Mouse (Mus musculus): Measurements from ENCODE around the gene Slc4a4. TPM values are rescaled to one million over a fixed set of nuclear protein-coding genes. Genes with fewer than 3 reads are reported as not detected.
A peak's percentile ranks its signal among the peaks of the same experiment; 100 is the strongest.

Slc4a4 gene
- polyA plus RNA-seq, 1 experiment from 2014 or later, result 3.1 TPM

DNA sequence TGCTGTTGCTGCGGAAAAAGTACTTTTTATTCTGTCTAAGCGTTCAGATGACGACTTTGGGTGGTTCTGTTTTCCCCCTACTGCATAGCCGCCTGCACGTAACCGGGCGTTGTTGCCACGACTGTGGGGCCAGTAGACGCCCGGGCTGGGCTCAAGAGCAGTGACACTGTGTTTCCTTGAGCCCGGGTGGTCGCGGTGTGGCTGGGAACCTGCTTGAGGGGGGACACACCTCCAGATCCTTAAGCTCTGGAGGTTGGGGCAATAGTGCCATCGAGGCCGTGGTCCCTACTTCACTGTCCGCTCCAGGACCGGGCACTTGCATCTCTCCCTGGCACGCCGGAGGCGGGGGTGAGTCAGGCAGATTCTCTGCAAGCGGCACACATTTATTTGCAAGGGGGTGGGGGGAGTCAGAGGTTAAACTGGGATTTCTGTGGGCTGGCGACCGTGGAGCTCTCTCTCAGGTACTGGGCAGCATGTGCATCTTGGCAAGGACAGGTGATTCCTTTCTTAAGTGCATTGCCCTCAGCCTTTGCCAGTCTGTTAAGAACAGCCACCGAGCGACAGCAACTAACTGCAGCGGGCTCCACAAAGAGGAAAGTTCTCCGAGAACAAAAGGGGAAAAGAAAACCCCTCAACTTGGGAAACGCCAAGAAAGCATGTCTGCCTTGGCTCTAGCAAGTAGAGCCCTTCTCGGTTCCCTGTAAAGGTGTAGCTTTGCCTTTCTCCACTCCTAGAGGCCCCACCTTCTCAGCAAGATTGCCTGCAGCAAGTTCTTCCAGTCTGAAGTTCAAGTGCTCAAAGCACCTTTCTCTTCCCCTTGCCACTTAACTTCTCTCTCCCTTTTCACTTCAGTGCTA lies 1.2 kb downstream of the Slc4a4 start:
- no peaks in the 10 kb centered on the region for H3K9me3 ChIP-seq
- H3K36me3 ChIP-seq, result no peaks in the 10 kb centered on the region
- peak overlapping the region; percentile 90 for H3K9ac ChIP-seq
- WGBS, result under 1% methylated on average over 29 of the region's 29 CpGs
- peak overlapping the region; percentile 94 for H3K4me2 ChIP-seq
- peak overlapping the region; percentile 77; the same call in 1 of the 2 replicates for H3K27ac ChIP-seq (replicated peaks)
- ATAC-seq (ENCODE audit: extremely low read depth, insufficient number of reproducible peaks, low FRiP score, low TSS enrichment), result no peak
- H3K4me3 ChIP-seq, result peak overlapping the region; percentile 86
- H3K4me1 ChIP-seq, result peaks cover 27% of the 10 kb centered on the region
- H3K27me3 ChIP-seq (replicated peaks), result peaks cover 8% of the 10 kb centered on the region; the same call in 1 of the 2 replicates

DNA sequence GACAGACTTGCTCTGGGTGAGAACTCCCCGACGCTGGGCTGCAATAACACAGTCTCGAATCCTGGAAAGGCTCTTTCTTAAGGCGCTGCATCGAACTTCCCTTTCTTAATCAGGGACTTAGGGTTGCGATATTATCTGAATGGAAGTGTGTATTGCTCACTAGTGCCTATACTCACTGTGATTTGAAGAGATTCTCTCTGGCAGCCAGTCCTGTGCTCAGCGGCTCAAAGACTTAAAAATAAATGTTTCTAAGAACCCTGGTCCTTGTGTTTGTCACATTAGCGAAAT lies 1.7 kb downstream of the Slc4a4 start:
- H3K27ac ChIP-seq (replicated peaks), result no peak overlapping the region

DNA sequence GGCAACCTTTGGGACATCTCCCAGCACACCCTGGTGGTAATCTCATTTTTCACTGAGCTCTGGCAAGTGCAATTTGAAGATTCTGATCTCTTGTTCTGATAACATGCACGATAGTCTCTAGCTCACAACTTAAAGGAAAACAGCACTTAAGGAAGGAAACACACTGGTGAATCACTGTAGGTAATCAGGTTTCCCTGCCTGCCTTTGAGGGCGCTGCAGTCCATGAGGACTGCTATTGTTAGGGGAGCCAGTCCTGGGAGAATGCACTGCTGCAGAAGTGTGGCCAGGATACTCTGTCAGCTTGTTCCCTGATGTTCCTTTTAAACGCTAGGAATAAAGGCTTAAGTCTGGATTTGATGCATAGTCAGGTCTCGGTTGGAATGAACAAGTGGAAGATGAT lies 2.7 kb downstream of the Slc4a4 start:
- Histone ChIP-seq H3K9ac (no peak overlapping the region), H3K9me3 (no peaks in the 10 kb centered on the region), H3K27ac (replicated peaks) (no peak overlapping the region), H3K4me1 (peaks cover 27% of the 10 kb centered on the region), H3K4me2 (no peak overlapping the region), H3K27me3 (replicated peaks) (peaks cover 8% of the 10 kb centered on the region; the same call in 1 of the 2 replicates), H3K36me3 (no peaks in the 10 kb centered on the region), H3K4me3 (no peak overlapping the region)
- WGBS, result 26% methylated on average over 4 of the region's 4 CpGs
- no peak for ATAC-seq (ENCODE audit: extremely low read depth, insufficient number of reproducible peaks, low FRiP score, low TSS enrichment)

More for the DNA sequence above, 1.7 kb downstream of the Slc4a4 start:
- H3K4me1 ChIP-seq, result peaks cover 27% of the 10 kb centered on the region
- peak overlapping the region; percentile 94 for H3K4me2 ChIP-seq
- H3K9ac ChIP-seq, result peak overlapping the region; percentile 90
- no peaks in the 10 kb centered on the region for H3K36me3 ChIP-seq
- peak overlapping the region; percentile 86 for H3K4me3 ChIP-seq
- 35% methylated on average over 8 of the region's 8 CpGs for WGBS
- peaks cover 8% of the 10 kb centered on the region; the same call in 1 of the 2 replicates for H3K27me3 ChIP-seq (replicated peaks)
- no peak for ATAC-seq (ENCODE audit: extremely low read depth, insufficient number of reproducible peaks, low FRiP score, low TSS enrichment)
- no peaks in the 10 kb centered on the region for H3K9me3 ChIP-seq

DNA sequence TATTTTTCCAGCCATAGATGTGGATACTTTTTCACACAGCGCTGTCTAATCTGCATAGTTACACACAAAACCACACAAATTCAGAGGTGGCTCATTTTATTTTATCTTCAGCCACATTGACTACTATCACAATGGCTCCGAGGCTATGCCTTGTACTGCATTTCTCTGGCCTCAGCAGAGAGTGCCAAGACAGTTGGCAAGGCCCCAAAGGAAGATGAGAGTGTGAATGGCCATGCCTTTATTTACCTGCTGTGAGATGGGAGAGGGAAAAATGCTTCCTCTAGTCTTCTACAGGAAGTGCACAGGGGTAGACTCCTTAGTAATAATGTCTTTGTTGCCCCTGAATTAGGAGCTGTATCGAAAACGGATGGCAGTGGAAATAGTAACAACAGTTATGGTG lies 3.5 kb downstream of the Slc4a4 start:
- Histone ChIP-seq H3K4me3 (no peak overlapping the region), H3K4me1 (peaks cover 22% of the 10 kb centered on the region), H3K9ac (no peak overlapping the region), H3K4me2 (no peak overlapping the region), H3K27me3 (replicated peaks) (peaks cover 8% of the 10 kb centered on the region; the same call in 1 of the 2 replicates), H3K9me3 (no peaks in the 10 kb centered on the region), H3K27ac (replicated peaks) (no peak overlapping the region), H3K36me3 (no peaks in the 10 kb centered on the region)
- no peak for ATAC-seq (ENCODE audit: extremely low read depth, insufficient number of reproducible peaks, low FRiP score, low TSS enrichment)
- 90% methylated on average over 4 of the region's 4 CpGs for WGBS

DNA sequence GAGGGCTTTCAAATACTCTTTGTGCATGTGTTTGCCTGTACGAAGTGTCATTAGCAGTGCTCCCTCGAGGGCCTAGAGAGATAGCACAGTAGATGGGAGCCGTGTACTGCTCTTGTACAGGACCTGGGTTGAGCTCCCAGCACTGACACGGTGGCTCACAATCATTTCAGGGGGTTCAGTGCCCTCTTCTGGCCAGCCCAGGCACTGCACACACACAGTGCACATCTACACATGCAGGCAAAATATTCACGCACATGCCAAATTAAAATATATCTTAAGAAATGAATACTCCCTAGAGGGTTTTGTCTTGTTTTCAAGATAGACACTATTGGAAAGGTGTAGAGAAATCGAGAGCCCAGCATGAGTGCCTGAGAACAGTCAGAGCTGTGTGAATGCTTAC lies 10.0 kb downstream of the Slc4a4 start:
- H3K4me3 ChIP-seq, result no peak overlapping the region
- H3K27ac ChIP-seq (replicated peaks), result no peak overlapping the region
- no peak for ATAC-seq (ENCODE audit: extremely low read depth, insufficient number of reproducible peaks, low FRiP score, low TSS enrichment)
- H3K36me3 ChIP-seq, result peaks cover 3% of the 10 kb centered on the region
- H3K4me2 ChIP-seq, result no peak overlapping the region
- no peak overlapping the region for H3K9ac ChIP-seq
- no peaks in the 10 kb centered on the region for H3K27me3 ChIP-seq (replicated peaks)
- H3K9me3 ChIP-seq, result 0 out of 2 replicates have a peak, but pooled peaks cover 4% of the 10 kb centered on the region
- H3K4me1 ChIP-seq, result 0 out of 2 replicates have a peak, but pooled peaks cover 3% of the 10 kb centered on the region
- 84% methylated on average over 6 of the region's 6 CpGs for WGBS

GRCm38 (mm10) chr5:88903111-88903510 lies 16.5 kb downstream of the Slc4a4 start:
- no peak overlapping the region for H3K27ac ChIP-seq (replicated peaks)
- H3K27me3 ChIP-seq (replicated peaks), result no peaks in the 10 kb centered on the region
- WGBS, result 75% methylated on average over 4 of the region's 4 CpGs
- H3K36me3 ChIP-seq, result no peaks in the 10 kb centered on the region
- H3K9ac ChIP-seq, result no peak overlapping the region
- no peak overlapping the region for H3K4me2 ChIP-seq
- no peaks in the 10 kb centered on the region for H3K9me3 ChIP-seq
- ATAC-seq (ENCODE audit: extremely low read depth, insufficient number of reproducible peaks, low FRiP score, low TSS enrichment), result no peak
- peaks cover 10% of the 10 kb centered on the region for H3K4me1 ChIP-seq
- H3K4me3 ChIP-seq, result no peak overlapping the region

- WGBS, result 74% methylated on average over 1 of the region's 1 CpGs
- no peak overlapping the region for H3K9ac ChIP-seq
- H3K4me3 ChIP-seq, result no peak overlapping the region
- no peaks in the 10 kb centered on the region for H3K9me3 ChIP-seq
- no peaks in the 10 kb centered on the region for H3K27me3 ChIP-seq (replicated peaks)
- H3K36me3 ChIP-seq, result no peaks in the 10 kb centered on the region
- no peak for ATAC-seq (ENCODE audit: extremely low read depth, insufficient number of reproducible peaks, low FRiP score, low TSS enrichment)
- H3K4me2 ChIP-seq, result no peak overlapping the region
- peaks cover 7% of the 10 kb centered on the region for H3K4me1 ChIP-seq
- no peak overlapping the region for H3K27ac ChIP-seq (replicated peaks)
Measured at GRCm38 (mm10) chr5:88903526-88903925, 16.9 kb downstream of the Slc4a4 start.

GRCm38 (mm10) chr5:88904841-88905240 lies 18.2 kb downstream of the Slc4a4 start:
- no peak overlapping the region for H3K27ac ChIP-seq (replicated peaks)

GRCm38 (mm10) chr5:88907615-88908014 lies 21.0 kb downstream of the Slc4a4 start:
- Histone ChIP-seq H3K27ac (replicated peaks) (no peak overlapping the region), H3K4me1 (peaks cover 20% of the 10 kb centered on the region), H3K9me3 (no peaks in the 10 kb centered on the region), H3K36me3 (peaks cover 8% of the 10 kb centered on the region), H3K27me3 (replicated peaks) (no peaks in the 10 kb centered on the region), H3K9ac (no peak overlapping the region), H3K4me2 (no peak overlapping the region), H3K4me3 (no peak overlapping the region)
- WGBS, result 91% methylated on average over 3 of the region's 3 CpGs
- ATAC-seq (ENCODE audit: extremely low read depth, insufficient number of reproducible peaks, low FRiP score, low TSS enrichment), result no peak

More at GRCm38 (mm10) chr5:88904841-88905240, 18.2 kb downstream of the Slc4a4 start:
- Histone ChIP-seq H3K4me2 (no peak overlapping the region), H3K4me3 (no peak overlapping the region), H3K36me3 (no peaks in the 10 kb centered on the region), H3K9ac (no peak overlapping the region), H3K9me3 (no peaks in the 10 kb centered on the region), H3K4me1 (peaks cover 7% of the 10 kb centered on the region), H3K27me3 (replicated peaks) (no peaks in the 10 kb centered on the region)
- ATAC-seq (ENCODE audit: extremely low read depth, insufficient number of reproducible peaks, low FRiP score, low TSS enrichment), result no peak
- 39% methylated on average over 7 of the region's 7 CpGs for WGBS

GRCm38 (mm10) chr5:88912629-88913028 lies 26.0 kb downstream of the Slc4a4 start:
- no peaks in the 10 kb centered on the region for H3K9me3 ChIP-seq
- H3K27me3 ChIP-seq (replicated peaks), result no peaks in the 10 kb centered on the region
- no peak for ATAC-seq (ENCODE audit: extremely low read depth, insufficient number of reproducible peaks, low FRiP score, low TSS enrichment)
- H3K4me3 ChIP-seq, result no peak overlapping the region
- H3K4me1 ChIP-seq, result peaks cover 44% of the 10 kb centered on the region
- 73% methylated on average over 2 of the region's 2 CpGs for WGBS
- H3K36me3 ChIP-seq, result peaks cover 8% of the 10 kb centered on the region
- H3K9ac ChIP-seq, result no peak overlapping the region
- no peak overlapping the region for H3K27ac ChIP-seq (replicated peaks)
- H3K4me2 ChIP-seq, result no peak overlapping the region

GRCm38 (mm10) chr5:88915082-88915481 lies 28.5 kb downstream of the Slc4a4 start:
- no peak for ATAC-seq (ENCODE audit: extremely low read depth, insufficient number of reproducible peaks, low FRiP score, low TSS enrichment)
- H3K4me2 ChIP-seq, result no peak overlapping the region
- peaks cover 8% of the 10 kb centered on the region for H3K36me3 ChIP-seq
- no peaks in the 10 kb centered on the region for H3K9me3 ChIP-seq
- H3K27me3 ChIP-seq (replicated peaks), result no peaks in the 10 kb centered on the region
- 88% methylated on average over 5 of the region's 5 CpGs for WGBS
- H3K4me3 ChIP-seq, result no peak overlapping the region
- H3K9ac ChIP-seq, result no peak overlapping the region
- H3K4me1 ChIP-seq, result peaks cover 42% of the 10 kb centered on the region
- no peak overlapping the region for H3K27ac ChIP-seq (replicated peaks)

DNA sequence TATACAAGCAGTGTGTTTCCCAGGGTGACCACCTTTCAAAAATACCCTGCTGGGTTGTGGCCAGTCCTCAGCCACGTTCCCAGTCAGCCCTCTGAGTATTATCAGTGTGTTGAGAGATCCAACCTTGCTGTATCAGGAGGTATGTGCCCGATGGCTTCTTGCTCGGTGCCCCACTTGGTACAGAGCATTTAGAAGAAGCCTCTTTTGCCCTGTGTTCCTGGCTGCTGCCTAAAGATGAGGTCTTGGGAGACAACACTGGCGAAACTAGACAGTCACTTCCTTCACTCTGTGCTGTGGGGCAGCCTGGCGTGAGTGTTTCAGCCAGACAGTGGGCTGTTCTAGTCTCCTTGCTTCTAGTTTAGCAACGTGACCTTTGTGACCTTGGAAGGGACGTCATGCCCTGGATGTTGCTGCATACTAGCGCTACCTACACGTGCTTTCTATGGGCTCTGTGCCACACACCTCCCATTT lies 29.9 kb downstream of the Slc4a4 start:
- peaks cover 8% of the 10 kb centered on the region for H3K36me3 ChIP-seq
- 38% methylated on average over 9 of the region's 9 CpGs for WGBS
- no peak overlapping the region for H3K4me3 ChIP-seq
- peak overlapping the region; percentile 16; the same call in 1 of the 2 replicates for H3K4me2 ChIP-seq
- H3K4me1 ChIP-seq, result peaks cover 38% of the 10 kb centered on the region
- H3K27me3 ChIP-seq (replicated peaks), result no peaks in the 10 kb centered on the region
- no peaks in the 10 kb centered on the region for H3K9me3 ChIP-seq
- no peak for ATAC-seq (ENCODE audit: extremely low read depth, insufficient number of reproducible peaks, low FRiP score, low TSS enrichment)
- peak overlapping the region; percentile 74 for H3K27ac ChIP-seq (replicated peaks)
- 0 out of 2 replicates have a peak overlapping the region, but pooled peaks have one; percentile 40 for H3K9ac ChIP-seq

All from heart, embryonic 13.5 days (tissue).